Mouse (Mus musculus) kidney, adult 2 months (tissue): ENCODE measurements around the gene Fli1. TPM values are rescaled to one million over a fixed set of nuclear protein-coding genes. Genes with fewer than 3 reads are reported as not detected.

ENCODE experiments used
- DNase-seq: peaks from one replicate; pipeline ENCODE4 v3.0.0; 2021
- H3K27ac ChIP-seq: fragments of 200-500 bp; 2 replicates; pipeline ENCODE4 v1.5.1; 2012; ENCODE audit warnings: low read depth, low read length, control low read depth, inconsistent platforms; ENCODE audit not compliant: insufficient read depth
- H3K27me3 ChIP-seq: fragments of 200-500 bp; replicated peaks from 2 replicates; pipeline ENCODE4 v1.6.1; 2012; ENCODE audit warnings: mild to moderate bottlenecking, moderate library complexity, low read length, inconsistent platforms; ENCODE audit not compliant: control insufficient read depth, insufficient read depth
- H3K36me3 ChIP-seq: fragments of 200-500 bp; 2 replicates; pipeline ENCODE4 v1.6.1; 2012; ENCODE audit warnings: mild to moderate bottlenecking, moderate library complexity, low read length, inconsistent platforms; ENCODE audit not compliant: control insufficient read depth, insufficient read depth
- H3K4me1 ChIP-seq: fragments of 200-500 bp; 2 replicates; pipeline ENCODE4 v1.6.1; 2011; ENCODE audit warnings: low read length; ENCODE audit not compliant: control insufficient read depth, insufficient read depth
- H3K4me3 ChIP-seq: fragments of 200-500 bp; 2 replicates; pipeline ENCODE4 v1.5.1; 2011; ENCODE audit warnings: mild to moderate bottlenecking, low read depth, low read length, control low read depth; ENCODE audit not compliant: insufficient read depth
- CTCF ChIP-seq: fragments of 200-500 bp; conservative IDR thresholded peaks from 2 replicates; pipeline ENCODE4 v1.5.1; 2011; ENCODE audit warnings: low read depth, mild to moderate bottlenecking, control low read depth, low read length, moderate library complexity, mixed read lengths; ENCODE audit not compliant: insufficient read depth, insufficient read length
- POLR2A ChIP-seq: fragments of 200-500 bp; IDR thresholded peaks from one replicate; pipeline ENCODE4 v1.6.1; 2011; ENCODE audit warnings: low read depth, low read length, control low read depth
- WGBS: fragments of 180-500 bp; shearing (Covaris S2); methylation state at CpG from one replicate; pipeline ENCODE4 v1.1.7; 2018; 5-methylcytosine and 5-hydroxymethylcytosine counted together
- polyA plus RNA-seq: library from polyadenylated mRNA; depleted of rRNA; stranded (reverse); fragments of >200 nt; gene quantifications from 2 replicates; pipeline ENCODE4 v1.2.3, GENCODE M21; 2012

Fli1 gene
- polyA plus RNA-seq, 1 experiment, result 9.6 TPM

DNA sequence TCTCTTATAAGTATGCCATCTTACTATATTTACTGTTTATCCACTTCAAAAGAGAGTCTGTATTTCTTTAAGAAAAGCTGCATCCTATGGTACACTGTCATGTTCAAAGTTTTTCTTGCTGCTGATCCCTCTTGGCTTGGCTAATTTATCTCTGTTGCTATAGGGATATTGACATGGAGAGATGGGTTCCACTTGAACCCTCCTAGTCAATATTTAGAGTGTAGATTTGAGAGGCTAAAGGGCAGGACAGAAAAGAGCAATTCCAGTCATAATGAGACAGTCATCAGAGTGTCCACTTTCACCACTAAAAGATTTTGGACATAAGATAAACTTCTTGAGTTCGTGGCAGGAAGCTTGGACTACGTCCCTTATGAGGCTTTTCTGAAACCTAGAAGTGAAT, 142.4 kb downstream of the Fli1 start:
- H3K27ac ChIP-seq, result peak overlapping the region; percentile 85
- H3K4me3 ChIP-seq, result no peak overlapping the region
- TF ChIP-seq CTCF (no peak), POLR2A (no peak)
- peaks cover 2% of the 10 kb centered on the region; the same call in 1 of the 2 replicates for H3K36me3 ChIP-seq
- peaks cover 5% of the 10 kb centered on the region; the same call in 1 of the 2 replicates for H3K4me1 ChIP-seq
- no peaks in the 10 kb centered on the region for H3K27me3 ChIP-seq
- 59% methylated on average over 2 of the region's 2 CpGs for whole genome bisulfite sequencing
- DNase-seq, result no peak

DNA sequence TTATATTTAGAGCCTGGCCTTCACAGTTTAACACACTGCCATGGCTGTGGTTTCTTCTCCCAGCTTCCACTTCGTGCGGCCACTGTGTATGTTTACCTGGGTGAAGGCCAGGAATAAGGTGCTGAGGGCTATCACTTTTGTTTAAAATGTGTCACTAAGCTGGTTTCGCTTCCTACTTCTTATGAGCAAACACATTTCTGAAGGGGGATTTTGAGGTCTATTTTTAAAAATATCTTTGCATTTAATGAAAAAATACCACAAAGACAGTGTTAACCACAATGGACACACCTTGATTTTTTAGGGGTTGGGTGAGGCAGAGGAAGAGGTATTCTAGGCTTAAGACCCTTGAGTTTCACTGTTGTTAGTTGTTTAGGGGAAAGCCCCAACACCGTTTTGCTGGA, 147.9 kb downstream of the Fli1 start:
- H3K4me1 ChIP-seq, result no peaks in the 10 kb centered on the region
- WGBS, result 74% methylated on average over 4 of the region's 4 CpGs
- no peak for DNase-seq
- H3K4me3 ChIP-seq, result no peak overlapping the region
- peaks cover under 1% of the 10 kb centered on the region; the same call in 1 of the 2 replicates for H3K36me3 ChIP-seq
- H3K27me3 ChIP-seq, result no peaks in the 10 kb centered on the region
- TF ChIP-seq CTCF, result no peak
- TF ChIP-seq POLR2A, result no peak
- H3K27ac ChIP-seq, result no peak overlapping the region

DNA sequence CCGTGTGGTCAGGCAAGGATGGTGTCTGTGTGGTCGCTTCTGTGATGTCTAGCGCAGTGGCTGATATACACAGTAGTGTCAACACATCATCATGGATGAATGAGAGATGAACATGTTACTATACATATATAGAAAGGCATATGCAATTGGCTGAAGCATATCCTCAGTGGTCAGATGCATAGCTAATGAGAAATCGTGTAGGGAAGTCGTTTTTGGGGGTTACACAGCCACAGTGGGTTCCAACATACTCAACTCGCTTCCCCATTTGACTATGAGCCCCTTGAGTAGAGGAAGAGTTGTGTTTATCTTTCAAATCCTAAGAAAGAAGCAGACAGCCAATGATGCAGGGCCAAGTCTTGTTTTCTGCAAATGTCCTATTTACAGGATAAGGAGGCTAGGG, 149.9 kb downstream of the Fli1 start:
- no peak for TF ChIP-seq CTCF
- TF ChIP-seq POLR2A, result no peak
- DNase-seq, result no peak
- WGBS, result 83% methylated on average over 6 of the region's 6 CpGs
- Histone ChIP-seq H3K4me1 (no peaks in the 10 kb centered on the region), H3K4me3 (no peak overlapping the region), H3K36me3 (no peaks in the 10 kb centered on the region), H3K27me3 (no peaks in the 10 kb centered on the region), H3K27ac (no peak overlapping the region)

DNA sequence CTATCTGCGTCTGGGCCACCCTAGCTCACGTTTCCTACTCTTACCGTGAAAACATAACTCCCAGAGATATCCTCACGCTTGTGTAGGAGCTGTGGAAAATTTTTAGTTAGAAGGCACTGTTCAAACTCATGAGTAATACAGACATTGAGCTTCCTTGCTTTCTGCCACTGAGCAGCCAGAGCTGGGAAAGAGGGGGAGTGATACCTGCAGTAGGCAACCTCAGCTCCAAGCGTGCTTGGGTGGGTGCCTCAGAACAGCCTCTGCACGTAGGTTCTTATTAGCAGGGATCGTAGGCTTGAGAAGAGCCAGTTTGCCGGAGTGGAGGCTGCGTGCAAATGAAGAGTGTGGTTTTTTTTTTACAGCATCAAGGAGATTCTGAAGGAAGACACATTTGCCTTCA, 151.0 kb downstream of the Fli1 start:
- H3K36me3 ChIP-seq, result no peaks in the 10 kb centered on the region
- H3K4me3 ChIP-seq, result no peak overlapping the region
- no peaks in the 10 kb centered on the region for H3K27me3 ChIP-seq
- 0 out of 2 replicates have a peak, but pooled peaks cover 4% of the 10 kb centered on the region for H3K4me1 ChIP-seq
- no peak overlapping the region for H3K27ac ChIP-seq
- no peak for DNase-seq
- 70% methylated on average over 9 of the region's 9 CpGs for WGBS
- TF ChIP-seq POLR2A (no peak), CTCF (no peak)

DNA sequence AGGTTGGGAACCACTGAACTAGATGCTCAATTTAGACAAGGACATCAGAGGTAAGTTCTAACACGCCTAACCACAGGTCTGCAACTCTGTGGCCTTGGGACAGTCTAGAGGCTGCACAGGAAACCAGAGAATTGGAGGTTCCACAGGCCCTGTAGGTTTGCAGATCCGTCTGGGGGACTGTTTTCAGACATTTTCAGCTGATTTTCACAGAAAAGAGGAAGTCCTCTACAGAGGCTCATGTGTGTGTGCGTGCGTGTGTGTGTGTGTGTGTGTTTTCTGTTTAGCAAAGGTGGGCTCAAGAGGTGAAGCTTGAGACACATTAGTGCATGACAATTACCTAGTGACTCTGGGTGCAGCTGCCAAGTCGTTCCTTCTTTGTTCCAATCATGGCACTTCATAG, 151.6 kb downstream of the Fli1 start:
- WGBS, result 75% methylated on average over 5 of the region's 5 CpGs

DNA sequence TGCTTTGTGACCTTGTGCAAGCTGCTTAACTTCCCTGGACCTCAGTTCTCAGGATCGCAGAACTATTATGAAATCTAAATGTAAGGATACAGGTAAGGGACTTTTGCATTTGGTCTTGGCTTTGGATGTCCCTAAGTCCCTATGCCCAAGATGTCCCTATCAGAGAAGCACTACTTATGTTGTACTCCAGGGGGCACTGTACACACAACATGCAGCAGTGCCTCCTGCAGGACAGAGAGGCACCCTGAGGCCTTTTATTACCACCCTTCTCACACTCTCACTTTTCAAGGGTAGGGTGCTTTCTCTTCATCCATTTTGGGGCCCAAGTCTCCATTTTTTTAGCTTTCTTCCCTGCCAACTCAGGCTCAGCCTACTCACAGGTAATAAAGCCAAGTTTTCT, 154.5 kb downstream of the Fli1 start:
- Histone ChIP-seq H3K4me1 (peaks cover 9% of the 10 kb centered on the region; the same call in 1 of the 2 replicates), H3K27me3 (no peaks in the 10 kb centered on the region), H3K4me3 (no peak overlapping the region), H3K27ac (no peak overlapping the region; the same call in 1 of the 2 replicates), H3K36me3 (no peaks in the 10 kb centered on the region)
- 82% methylated on average over 1 of the region's 1 CpGs for WGBS
- no peak for DNase-seq
- TF ChIP-seq CTCF, result peak; percentile 63
- TF ChIP-seq POLR2A, result no peak

More for the DNA sequence above, 151.6 kb downstream of the Fli1 start:
- 0 out of 2 replicates have a peak, but pooled peaks cover 4% of the 10 kb centered on the region for H3K4me1 ChIP-seq
- no peak overlapping the region for H3K4me3 ChIP-seq
- 0 out of 2 replicates have a peak overlapping the region, but pooled peaks have one; percentile 24 for H3K27ac ChIP-seq
- no peak for DNase-seq
- H3K27me3 ChIP-seq, result no peaks in the 10 kb centered on the region
- TF ChIP-seq POLR2A (no peak), CTCF (no peak)
- no peaks in the 10 kb centered on the region for H3K36me3 ChIP-seq

DNA sequence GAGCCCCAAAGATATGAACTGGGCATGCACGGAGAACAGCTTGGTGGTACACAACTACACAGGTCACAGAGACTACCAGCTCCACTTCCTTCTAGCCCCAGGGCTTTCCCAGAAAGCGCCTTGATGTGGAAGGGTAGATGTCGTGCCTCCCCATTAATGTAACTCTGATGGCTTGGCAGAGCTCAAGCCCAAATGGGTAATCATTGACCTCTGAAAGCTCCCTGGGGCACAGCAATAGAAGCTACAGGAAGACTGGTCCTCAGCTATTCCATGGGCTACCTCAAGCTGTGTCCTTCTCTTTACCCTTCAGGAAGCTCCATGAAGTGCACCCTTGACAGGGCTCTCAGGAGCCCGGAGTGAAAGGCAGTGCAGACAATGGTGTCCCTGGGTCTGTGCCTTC, 157.8 kb downstream of the Fli1 start:
- WGBS, result 57% methylated on average over 4 of the region's 4 CpGs
- Histone ChIP-seq H3K4me1 (peaks cover 9% of the 10 kb centered on the region; the same call in 1 of the 2 replicates), H3K36me3 (no peaks in the 10 kb centered on the region), H3K4me3 (no peak overlapping the region), H3K27ac (peak overlapping the region; percentile 63), H3K27me3 (no peaks in the 10 kb centered on the region)
- TF ChIP-seq CTCF (no peak), POLR2A (no peak)
- peak; percentile 87 for DNase-seq
